Mouse (Mus musculus): ENCODE measurements around the gene Rln3. TPM values are rescaled to one million over a fixed set of nuclear protein-coding genes. Genes with fewer than 3 reads are reported as not detected.

Rln3 gene
- polyA plus RNA-seq, 1 experiment, result 0.84 TPM

DNA sequence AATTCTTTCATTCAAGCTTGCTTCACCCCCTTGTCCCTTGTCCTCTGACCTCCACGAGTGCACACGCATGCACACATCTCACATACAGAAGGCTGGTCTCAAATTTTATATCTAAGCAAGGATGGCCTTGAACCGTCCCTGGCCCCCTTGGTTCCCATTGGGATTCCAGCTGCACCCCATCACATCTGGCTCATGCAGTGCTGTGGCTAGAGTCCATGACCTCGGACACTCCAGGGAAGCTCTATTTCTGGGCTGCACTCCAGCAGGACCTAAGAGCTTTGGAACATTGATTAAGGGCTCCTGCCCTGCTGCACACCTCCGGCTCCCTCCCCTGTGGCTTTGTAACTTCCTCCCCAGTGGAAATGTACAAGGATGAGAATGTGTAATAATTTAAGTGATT lies 6.8 kb downstream of the Rln3 start:
- Histone ChIP-seq H3K4me3 (ENCODE audit: control insufficient read depth, low read depth, low read length) (no peak overlapping the region), H3K27me3 (ENCODE audit: control insufficient read depth, insufficient read depth, low read length) (peaks cover 2% of the 10 kb centered on the region; the same call in 1 of the 2 replicates), H3K36me3 (ENCODE audit: control insufficient read depth, insufficient read depth, low read length) (no peaks in the 10 kb centered on the region), H3K27ac (ENCODE audit: control insufficient read depth, insufficient read depth, low read depth, low read length) (no peak overlapping the region), H3K4me1 (ENCODE audit: control insufficient read depth, insufficient read depth, low read length) (peaks cover 10% of the 10 kb centered on the region)
- TF ChIP-seq POLR2A (IDR thresholded peaks at IDR 0.05; ENCODE audit: control insufficient read depth, low read depth, low read length), result no peak
- TF ChIP-seq CTCF (IDR thresholded peaks at IDR 0.05; ENCODE audit: control insufficient read depth, insufficient read depth, insufficient replicate concordance, low read depth, low read length), result no peak

DNA sequence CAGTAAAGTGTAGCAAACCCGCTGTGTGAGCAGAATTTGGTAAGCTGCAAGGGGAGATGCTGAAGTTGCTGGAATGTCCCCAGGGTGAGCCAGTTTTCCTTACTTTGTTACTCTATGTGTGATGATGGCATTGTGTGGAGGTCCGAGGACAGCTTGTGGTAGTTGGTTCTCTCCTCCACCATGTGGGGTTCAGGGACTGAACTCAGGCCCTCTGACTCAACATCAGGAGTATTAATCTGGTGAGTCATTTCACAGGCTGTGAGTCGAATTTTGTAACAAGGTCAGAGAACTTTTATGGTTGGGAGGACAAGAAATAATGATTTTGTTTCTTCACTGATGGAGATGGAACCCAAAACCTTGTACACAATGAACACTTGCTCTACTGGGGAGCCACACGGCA lies 12.0 kb downstream of the Rln3 start:
- Histone ChIP-seq H3K27ac (ENCODE audit: control insufficient read depth, insufficient read depth, low read depth, low read length) (no peak overlapping the region), H3K27me3 (ENCODE audit: control insufficient read depth, insufficient read depth, low read length) (no peaks in the 10 kb centered on the region), H3K4me3 (ENCODE audit: control insufficient read depth, low read depth, low read length) (no peak overlapping the region), H3K36me3 (ENCODE audit: control insufficient read depth, insufficient read depth, low read length) (no peaks in the 10 kb centered on the region), H3K4me1 (ENCODE audit: control insufficient read depth, insufficient read depth, low read length) (no peaks in the 10 kb centered on the region)
- no peak for TF ChIP-seq CTCF (IDR thresholded peaks at IDR 0.05; ENCODE audit: control insufficient read depth, insufficient read depth, insufficient replicate concordance, low read depth, low read length)
- no peak for TF ChIP-seq POLR2A (IDR thresholded peaks at IDR 0.05; ENCODE audit: control insufficient read depth, low read depth, low read length)

DNA sequence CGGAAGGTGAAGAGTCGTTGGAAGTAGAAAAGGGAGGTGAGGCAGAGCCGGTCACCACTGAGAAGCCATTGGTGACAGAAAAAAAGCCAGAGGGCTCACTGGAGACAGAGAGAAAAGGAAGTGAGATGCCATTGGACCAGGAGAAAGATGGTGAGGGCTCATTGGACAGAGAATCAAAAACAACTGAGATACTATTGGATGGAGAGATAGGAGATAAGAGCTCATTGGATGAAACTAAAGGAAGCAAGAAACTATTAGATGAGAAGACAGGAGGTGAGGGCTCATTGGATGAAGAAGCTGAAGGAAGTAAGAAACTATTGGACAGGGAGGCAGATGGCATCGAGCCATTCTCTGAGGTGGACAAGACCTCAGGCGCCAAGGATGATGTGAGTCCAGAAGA lies 15.5 kb downstream of the Rln3 start:
- Histone ChIP-seq H3K27me3 (ENCODE audit: control insufficient read depth, insufficient read depth, low read length) (peaks cover 4% of the 10 kb centered on the region; the same call in 1 of the 2 replicates), H3K4me3 (ENCODE audit: control insufficient read depth, low read depth, low read length) (no peak overlapping the region), H3K4me1 (ENCODE audit: control insufficient read depth, insufficient read depth, low read length) (peaks cover 14% of the 10 kb centered on the region), H3K27ac (ENCODE audit: control insufficient read depth, insufficient read depth, low read depth, low read length) (no peak overlapping the region), H3K36me3 (ENCODE audit: control insufficient read depth, insufficient read depth, low read length) (no peaks in the 10 kb centered on the region)
- TF ChIP-seq POLR2A (IDR thresholded peaks at IDR 0.05; ENCODE audit: control insufficient read depth, low read depth, low read length), result no peak
- no peak for TF ChIP-seq CTCF (IDR thresholded peaks at IDR 0.05; ENCODE audit: control insufficient read depth, insufficient read depth, insufficient replicate concordance, low read depth, low read length)

DNA sequence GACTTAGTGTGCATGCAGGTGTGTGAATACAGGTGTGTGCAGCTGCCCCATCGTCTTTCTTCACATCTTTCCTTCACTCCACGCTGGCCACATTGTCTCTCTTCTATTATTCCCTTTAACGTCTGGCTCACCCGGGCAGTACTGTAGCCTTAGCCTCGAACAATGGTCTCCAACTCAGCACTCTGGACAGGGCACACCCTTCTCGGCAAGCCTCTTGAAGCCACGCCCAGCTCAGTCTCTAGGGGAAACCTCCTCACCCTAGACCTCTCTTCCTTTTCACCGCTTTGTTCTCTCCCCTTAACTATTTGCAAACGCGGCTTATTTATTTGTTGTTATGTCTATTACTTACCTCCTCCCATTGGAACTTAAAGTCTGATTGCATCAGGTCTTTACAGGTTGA lies 17.4 kb downstream of the Rln3 start:
- TF ChIP-seq POLR2A (IDR thresholded peaks at IDR 0.05; ENCODE audit: control insufficient read depth, low read depth, low read length) (no peak), CTCF (IDR thresholded peaks at IDR 0.05; ENCODE audit: control insufficient read depth, insufficient read depth, insufficient replicate concordance, low read depth, low read length) (no peak)
- H3K27me3 ChIP-seq (ENCODE audit: control insufficient read depth, insufficient read depth, low read length), result peaks cover 4% of the 10 kb centered on the region; the same call in 1 of the 2 replicates

DNA sequence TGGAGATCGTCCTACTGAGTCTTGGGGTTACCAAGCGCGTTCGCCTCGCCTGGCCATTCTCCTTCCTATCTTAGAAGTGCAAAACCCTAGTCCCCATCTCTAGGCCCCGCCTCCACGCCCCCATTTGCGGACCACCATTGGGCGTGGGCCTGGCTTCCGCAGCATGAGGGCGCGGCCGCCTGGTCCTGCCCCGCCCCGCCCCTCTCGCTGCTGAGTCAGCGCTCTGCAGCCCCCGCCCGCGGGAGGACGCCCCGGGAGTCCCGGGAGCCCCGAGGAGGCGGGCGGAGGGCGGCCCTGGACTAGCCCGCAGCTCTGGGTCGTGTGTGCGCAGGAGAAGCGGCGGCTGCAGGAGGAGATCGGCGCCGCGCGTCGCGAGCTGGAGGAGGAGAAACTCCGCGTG lies 18.9 kb downstream of the Rln3 start:
- H3K4me3 ChIP-seq (ENCODE audit: control insufficient read depth, low read depth, low read length), result peak overlapping the region; percentile 54
- no peaks in the 10 kb centered on the region for H3K36me3 ChIP-seq (ENCODE audit: control insufficient read depth, insufficient read depth, low read length)
- peaks cover 4% of the 10 kb centered on the region; the same call in 1 of the 2 replicates for H3K27me3 ChIP-seq (ENCODE audit: control insufficient read depth, insufficient read depth, low read length)
- H3K4me1 ChIP-seq (ENCODE audit: control insufficient read depth, insufficient read depth, low read length), result peaks cover 18% of the 10 kb centered on the region
- H3K27ac ChIP-seq (ENCODE audit: control insufficient read depth, insufficient read depth, low read depth, low read length), result no peak overlapping the region
- no peak for TF ChIP-seq POLR2A (IDR thresholded peaks at IDR 0.05; ENCODE audit: control insufficient read depth, low read depth, low read length)
- no peak for TF ChIP-seq CTCF (IDR thresholded peaks at IDR 0.05; ENCODE audit: control insufficient read depth, insufficient read depth, insufficient replicate concordance, low read depth, low read length)

More for the DNA sequence above, 17.4 kb downstream of the Rln3 start:
- H3K36me3 ChIP-seq (ENCODE audit: control insufficient read depth, insufficient read depth, low read length), result no peaks in the 10 kb centered on the region
- no peak overlapping the region for H3K27ac ChIP-seq (ENCODE audit: control insufficient read depth, insufficient read depth, low read depth, low read length)
- no peak overlapping the region for H3K4me3 ChIP-seq (ENCODE audit: control insufficient read depth, low read depth, low read length)
- peaks cover 15% of the 10 kb centered on the region for H3K4me1 ChIP-seq (ENCODE audit: control insufficient read depth, insufficient read depth, low read length)

DNA sequence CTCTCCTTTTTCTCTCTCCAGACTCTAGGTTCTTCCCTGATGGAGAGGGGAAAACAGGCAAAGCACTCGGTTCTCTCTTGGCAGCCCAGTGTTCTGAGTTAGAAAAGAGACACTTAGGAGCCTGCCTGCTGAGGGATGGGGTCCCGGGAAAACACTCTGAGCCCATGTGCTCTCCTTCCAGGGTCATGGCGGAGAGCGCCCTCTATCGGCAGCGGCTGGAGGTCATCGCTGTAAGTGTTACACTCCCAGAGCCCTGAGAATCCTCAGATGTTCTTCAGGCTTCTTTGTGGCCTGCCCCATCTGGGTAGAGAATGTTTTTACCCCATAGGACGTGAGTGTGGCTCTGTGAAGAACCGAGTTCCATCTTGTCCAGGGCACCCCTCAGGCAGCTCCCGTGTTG lies 20.6 kb downstream of the Rln3 start:
- H3K4me1 ChIP-seq (ENCODE audit: control insufficient read depth, insufficient read depth, low read length), result peaks cover 19% of the 10 kb centered on the region
- H3K27me3 ChIP-seq (ENCODE audit: control insufficient read depth, insufficient read depth, low read length), result peaks cover 4% of the 10 kb centered on the region; the same call in 1 of the 2 replicates
- H3K27ac ChIP-seq (ENCODE audit: control insufficient read depth, insufficient read depth, low read depth, low read length), result no peak overlapping the region
- TF ChIP-seq CTCF (IDR thresholded peaks at IDR 0.05; ENCODE audit: control insufficient read depth, insufficient read depth, insufficient replicate concordance, low read depth, low read length) (peak; percentile 96), POLR2A (IDR thresholded peaks at IDR 0.05; ENCODE audit: control insufficient read depth, low read depth, low read length) (no peak)
- H3K4me3 ChIP-seq (ENCODE audit: control insufficient read depth, low read depth, low read length), result no peak overlapping the region
- no peaks in the 10 kb centered on the region for H3K36me3 ChIP-seq (ENCODE audit: control insufficient read depth, insufficient read depth, low read length)

DNA sequence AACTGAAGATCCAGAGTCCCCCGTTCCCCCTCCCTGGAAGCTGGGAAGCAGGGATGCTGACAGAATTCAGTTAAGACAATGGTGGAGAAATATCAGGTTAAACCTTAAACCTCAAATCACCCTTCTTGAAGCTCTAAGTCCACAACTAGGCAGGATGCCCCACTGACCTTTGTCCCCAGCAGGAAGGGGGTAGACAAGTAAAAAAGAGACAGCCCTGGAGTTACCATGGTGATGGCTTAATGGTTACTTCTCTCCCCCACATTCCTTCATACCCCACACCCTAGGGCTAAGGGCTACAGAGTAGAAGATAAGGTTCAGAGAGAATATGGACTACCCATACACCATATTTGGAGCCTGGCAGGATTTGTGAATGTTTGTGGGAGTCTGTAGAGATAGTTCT lies 21.2 kb downstream of the Rln3 start:
- H3K36me3 ChIP-seq (ENCODE audit: control insufficient read depth, insufficient read depth, low read length), result no peaks in the 10 kb centered on the region
- H3K4me1 ChIP-seq (ENCODE audit: control insufficient read depth, insufficient read depth, low read length), result peaks cover 19% of the 10 kb centered on the region
- peaks cover 4% of the 10 kb centered on the region; the same call in 1 of the 2 replicates for H3K27me3 ChIP-seq (ENCODE audit: control insufficient read depth, insufficient read depth, low read length)
- H3K4me3 ChIP-seq (ENCODE audit: control insufficient read depth, low read depth, low read length), result no peak overlapping the region
- H3K27ac ChIP-seq (ENCODE audit: control insufficient read depth, insufficient read depth, low read depth, low read length), result no peak overlapping the region
- TF ChIP-seq CTCF (IDR thresholded peaks at IDR 0.05; ENCODE audit: control insufficient read depth, insufficient read depth, insufficient replicate concordance, low read depth, low read length), result no peak
- no peak for TF ChIP-seq POLR2A (IDR thresholded peaks at IDR 0.05; ENCODE audit: control insufficient read depth, low read depth, low read length)

DNA sequence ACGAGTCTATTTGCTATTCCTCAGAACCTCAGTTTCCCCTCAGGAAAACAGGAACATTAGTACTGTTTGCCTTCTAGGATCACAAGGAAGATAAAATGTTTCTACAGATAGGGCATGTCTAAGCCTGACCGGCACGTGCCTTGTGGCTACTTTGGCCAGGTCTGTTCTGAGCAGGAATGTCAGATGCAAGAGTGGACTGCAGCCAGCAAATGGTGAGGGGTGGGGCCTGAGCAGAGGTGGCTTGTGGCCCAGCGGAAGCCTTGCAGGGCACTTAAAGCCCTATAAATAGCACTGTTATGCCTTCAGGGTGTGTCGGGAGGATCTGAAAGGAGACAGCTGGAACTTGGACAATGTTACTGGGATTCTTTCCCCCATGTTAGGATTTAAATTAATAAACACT lies 21.7 kb downstream of the Rln3 start:
- peaks cover 19% of the 10 kb centered on the region for H3K4me1 ChIP-seq (ENCODE audit: control insufficient read depth, insufficient read depth, low read length)
- TF ChIP-seq POLR2A (IDR thresholded peaks at IDR 0.05; ENCODE audit: control insufficient read depth, low read depth, low read length) (no peak), CTCF (IDR thresholded peaks at IDR 0.05; ENCODE audit: control insufficient read depth, insufficient read depth, insufficient replicate concordance, low read depth, low read length) (no peak)
- peaks cover 4% of the 10 kb centered on the region; the same call in 1 of the 2 replicates for H3K27me3 ChIP-seq (ENCODE audit: control insufficient read depth, insufficient read depth, low read length)
- H3K27ac ChIP-seq (ENCODE audit: control insufficient read depth, insufficient read depth, low read depth, low read length), result no peak overlapping the region
- no peak overlapping the region for H3K4me3 ChIP-seq (ENCODE audit: control insufficient read depth, low read depth, low read length)
- H3K36me3 ChIP-seq (ENCODE audit: control insufficient read depth, insufficient read depth, low read length), result no peaks in the 10 kb centered on the region

Measured in testis, adult 2 months (tissue).